Mouse (Mus musculus) bone marrow macrophage, adult 2 months (primary cell): ENCODE data around the gene Kctd13.

Experiments
- CTCF ChIP-seq: IDR thresholded peaks from 2 replicates; pipeline ENCODE4 v1.5.1; 2012; ENCODE audit warnings: low read depth, mild to moderate bottlenecking, low read length, moderate library complexity
- POLR2A ChIP-seq: IDR thresholded peaks from 2 replicates; pipeline ENCODE4 v1.6.1; 2012; ENCODE audit warnings: mild to moderate bottlenecking, low read depth, low read length, borderline replicate concordance

- TF ChIP-seq CTCF, result no peak
- TF ChIP-seq POLR2A, result no peak
These were observed 367 bp downstream of the Kctd13 start for GRCm38 (mm10) chr7:126929046-126929445.
